Mouse (Mus musculus) granulocyte monocyte progenitor cell, adult 5-6 weeks (primary cell): ENCODE measurements around the gene Spef1. TPM values are rescaled to one million over a fixed set of nuclear protein-coding genes. Genes with fewer than 3 reads are reported as not detected.
A peak's percentile ranks its signal among the peaks of the same experiment; 100 is the strongest.

ENCODE experiments used
- ATAC-seq: replicated peaks from 2 replicates; pipeline ENCODE4 v1.8.0; 2016; ENCODE audit warnings: mild to moderate bottlenecking, moderate TSS enrichment, inconsistent platforms; ENCODE audit not compliant: poor library complexity, severe bottlenecking
- total RNA-seq, 2 experiments: library from RNA; stranded (forward) in 1 of 2; stranded (reverse) in 1 of 2; fragments of 200-712, 200-1000 nt in 1 of 2; fragments of >200 nt in 1 of 2; fragmentation: Nextera tagmentation in 1 of 2; gene quantifications; 2 replicates each; pipeline ENCODE4 v1.2.3; 2014 to 2017

Gene Spef1
- total RNA-seq, 2 experiments from 2014 or later: 1.9 to 2.0 TPM

GRCm38 (mm10) chr2:131175945-131176309 is 11.2 kb downstream of the Spef1 start:
- no peak for ATAC-seq

GRCm38 (mm10) chr2:131175286-131175944 is 11.7 kb downstream of the Spef1 start:
- ATAC-seq: no peak

GRCm38 (mm10) chr2:131174700-131175099 is 12.4 kb downstream of the Spef1 start:
- peak; percentile 50 for ATAC-seq

GRCm38 (mm10) chr2:131172322-131172721 is 14.8 kb downstream of the Spef1 start:
- ATAC-seq: no peak

GRCm38 (mm10) chr2:131171401-131172104 is 15.5 kb downstream of the Spef1 start:
- peak; percentile 26 for ATAC-seq

GRCm38 (mm10) chr2:131170936-131171335 is 16.1 kb downstream of the Spef1 start:
- no peak for ATAC-seq

GRCm38 (mm10) chr2:131168914-131169313 is 18.2 kb downstream of the Spef1 start:
- no peak for ATAC-seq

GRCm38 (mm10) chr2:131167984-131168383 is 19.1 kb downstream of the Spef1 start:
- no peak for ATAC-seq

GRCm38 (mm10) chr2:131166172-131166571 is 20.9 kb downstream of the Spef1 start:
- no peak for ATAC-seq

- no peak for ATAC-seq
These were observed 23.2 kb downstream of the Spef1 start for GRCm38 (mm10) chr2:131163924-131164323.

GRCm38 (mm10) chr2:131160671-131161111 is 26.4 kb downstream of the Spef1 start:
- no peak for ATAC-seq

GRCm38 (mm10) chr2:131159938-131160581 is 27.0 kb downstream of the Spef1 start, which contains the start of gene 1700037H04Rik:
TSS of gene 1700037H04Rik (minus strand) at chr2:131160081.
- peak; percentile 93 for ATAC-seq

GRCm38 (mm10) chr2:131159491-131159910 is 27.6 kb downstream of the Spef1 start:
- ATAC-seq: peak; percentile 13

GRCm38 (mm10) chr2:131156987-131157386 is 30.1 kb downstream of the Spef1 start:
- ATAC-seq: peak; percentile 43

GRCm38 (mm10) chr2:131154036-131154435 is 33.0 kb downstream of the Spef1 start:
- ATAC-seq: no peak

- ATAC-seq: no peak
These were observed 34.8 kb downstream of the Spef1 start for GRCm38 (mm10) chr2:131152166-131152730.

GRCm38 (mm10) chr2:131149254-131149578 is 37.9 kb downstream of the Spef1 start:
- no peak for ATAC-seq

GRCm38 (mm10) chr2:131148353-131149253 is 38.5 kb downstream of the Spef1 start:
- no peak for ATAC-seq

GRCm38 (mm10) chr2:131147043-131147365 is 40.1 kb downstream of the Spef1 start:
- ATAC-seq: no peak
